Mouse (Mus musculus) embryonic facial prominence, embryonic 10.5 days (tissue): ENCODE data around the gene Wbp1l. TPM values are rescaled to one million over a fixed set of nuclear protein-coding genes. Genes with fewer than 3 reads are reported as not detected.
A peak's percentile ranks its signal among the peaks of the same experiment; 100 is the strongest.

Experiments used
- DNase-seq: peaks from one replicate; pipeline ENCODE4 v3.0.0-alpha.2; 2017; ENCODE audit warnings: low spot score
- H3K27ac ChIP-seq: fragments of 300-500 bp; sonication (generic); replicated peaks from 2 replicates; pipeline ENCODE4 v1.5.1; 2016; ENCODE audit warnings: mild to moderate bottlenecking
- H3K27me3 ChIP-seq: fragments of 300-500 bp; sonication (generic); replicated peaks from 2 replicates; pipeline ENCODE4 v1.6.1; 2016; ENCODE audit warnings: low read depth, mild to moderate bottlenecking; ENCODE audit not compliant: poor library complexity, severe bottlenecking
- H3K36me3 ChIP-seq: fragments of 300-500 bp; sonication (generic); replicated peaks from 2 replicates; pipeline ENCODE4 v1.6.1; 2016; ENCODE audit warnings: mild to moderate bottlenecking, moderate library complexity
- H3K4me1 ChIP-seq: fragments of 300-500 bp; sonication (generic); 2 replicates; pipeline ENCODE4 v1.6.1; 2016
- H3K4me3 ChIP-seq: fragments of 300-500 bp; sonication (generic); 2 replicates; pipeline ENCODE4 v1.5.1; 2016; ENCODE audit warnings: mild to moderate bottlenecking, moderate library complexity
- H3K9me3 ChIP-seq: fragments of 300-500 bp; sonication (generic); 2 replicates; pipeline ENCODE4 v1.6.1; 2016; ENCODE audit warnings: mild to moderate bottlenecking
- WGBS: fragments of 180-500 bp; shearing (Covaris S2); methylation state at CpG from one replicate; pipeline ENCODE4 v1.1.7; 2016; 5-methylcytosine and 5-hydroxymethylcytosine counted together
- polyA plus RNA-seq: library from polyadenylated mRNA; unstranded; fragments of >200 nt; fragmentation: Nextera tagmentation; extraction: Ambion mirVana; gene quantifications from 2 replicates; pipeline ENCODE4 v1.2.1, GENCODE M21; 2016

The Wbp1l gene
- polyA plus RNA-seq, 1 experiment from 2014 or later, result 50.8 TPM

GRCm38 (mm10) chr19:46623194-46623667, 24.3 kb downstream of the Wbp1l start:
- Histone ChIP-seq H3K27ac (peak overlapping the region; percentile 88), H3K4me3 (peak overlapping the region; percentile 58), H3K36me3 (peaks cover 41% of the 10 kb centered on the region), H3K4me1 (peaks cover 91% of the 10 kb centered on the region), H3K9me3 (no peaks in the 10 kb centered on the region), H3K27me3 (no peaks in the 10 kb centered on the region)
- WGBS, result 3% methylated on average over 16 of the region's 16 CpGs
- DNase-seq, result peak; percentile 75

GRCm38 (mm10) chr19:46623790-46624772, 25.2 kb downstream of the Wbp1l start:
- peaks cover 83% of the 10 kb centered on the region for H3K4me1 ChIP-seq
- peak overlapping the region; percentile 88 for H3K27ac ChIP-seq
- WGBS, result 16% methylated on average over 19 of the region's 19 CpGs
- H3K4me3 ChIP-seq, result peak overlapping the region; percentile 58
- no peaks in the 10 kb centered on the region for H3K27me3 ChIP-seq
- H3K9me3 ChIP-seq, result no peaks in the 10 kb centered on the region
- DNase-seq, result peak; percentile 77
- H3K36me3 ChIP-seq, result peaks cover 47% of the 10 kb centered on the region

- Histone ChIP-seq H3K36me3 (peaks cover 41% of the 10 kb centered on the region), H3K4me3 (peak overlapping the region; percentile 58; the same call in 1 of the 2 replicates), H3K27me3 (no peaks in the 10 kb centered on the region), H3K4me1 (peaks cover 78% of the 10 kb centered on the region), H3K9me3 (no peaks in the 10 kb centered on the region), H3K27ac (peak overlapping the region; percentile 88)
- no peak for DNase-seq
- 93% methylated on average over 12 of the region's 12 CpGs for WGBS
Measured at GRCm38 (mm10) chr19:46625015-46625414, 26.1 kb downstream of the Wbp1l start.

GRCm38 (mm10) chr19:46625519-46625918, 26.6 kb downstream of the Wbp1l start:
- Histone ChIP-seq H3K9me3 (no peaks in the 10 kb centered on the region), H3K4me1 (peaks cover 77% of the 10 kb centered on the region), H3K27ac (peak overlapping the region; percentile 88), H3K36me3 (peaks cover 41% of the 10 kb centered on the region), H3K27me3 (no peaks in the 10 kb centered on the region), H3K4me3 (peak overlapping the region; percentile 58; the same call in 1 of the 2 replicates)
- DNase-seq, result no peak
- WGBS, result 65% methylated on average over 10 of the region's 10 CpGs

- Histone ChIP-seq H3K36me3 (peaks cover 55% of the 10 kb centered on the region), H3K27me3 (no peaks in the 10 kb centered on the region), H3K27ac (no peak overlapping the region), H3K4me1 (peaks cover 51% of the 10 kb centered on the region), H3K4me3 (no peak overlapping the region), H3K9me3 (no peaks in the 10 kb centered on the region)
- no peak for DNase-seq
- 92% methylated on average over 10 of the region's 10 CpGs for WGBS
Measured at GRCm38 (mm10) chr19:46628403-46628802, 29.5 kb downstream of the Wbp1l start.

GRCm38 (mm10) chr19:46629807-46630206, 30.9 kb downstream of the Wbp1l start:
- Histone ChIP-seq H3K36me3 (peaks cover 64% of the 10 kb centered on the region), H3K27me3 (no peaks in the 10 kb centered on the region), H3K4me3 (no peak overlapping the region), H3K4me1 (peaks cover 37% of the 10 kb centered on the region), H3K27ac (no peak overlapping the region), H3K9me3 (no peaks in the 10 kb centered on the region)
- DNase-seq, result no peak
- 85% methylated on average over 9 of the region's 9 CpGs for WGBS

GRCm38 (mm10) chr19:46631637-46632036, 32.8 kb downstream of the Wbp1l start:
- no peak for DNase-seq
- Histone ChIP-seq H3K4me1 (peaks cover 42% of the 10 kb centered on the region), H3K27ac (no peak overlapping the region), H3K4me3 (no peak overlapping the region), H3K27me3 (no peaks in the 10 kb centered on the region), H3K9me3 (no peaks in the 10 kb centered on the region), H3K36me3 (peaks cover 50% of the 10 kb centered on the region)
- WGBS, result 85% methylated on average over 9 of the region's 9 CpGs

GRCm38 (mm10) chr19:46635766-46636165, 36.9 kb downstream of the Wbp1l start:
- H3K9me3 ChIP-seq, result no peaks in the 10 kb centered on the region
- DNase-seq, result peak; percentile 40
- no peak overlapping the region for H3K4me3 ChIP-seq
- WGBS, result 60% methylated on average over 9 of the region's 9 CpGs
- H3K27me3 ChIP-seq, result no peaks in the 10 kb centered on the region
- H3K4me1 ChIP-seq, result peaks cover 42% of the 10 kb centered on the region
- H3K27ac ChIP-seq, result no peak overlapping the region
- H3K36me3 ChIP-seq, result peaks cover 62% of the 10 kb centered on the region

GRCm38 (mm10) chr19:46637598-46637997, 38.7 kb downstream of the Wbp1l start:
- WGBS, result 80% methylated on average over 6 of the region's 6 CpGs
- Histone ChIP-seq H3K36me3 (peaks cover 55% of the 10 kb centered on the region), H3K4me3 (no peak overlapping the region), H3K27me3 (no peaks in the 10 kb centered on the region), H3K27ac (no peak overlapping the region), H3K4me1 (peaks cover 60% of the 10 kb centered on the region), H3K9me3 (no peaks in the 10 kb centered on the region)
- DNase-seq, result no peak

GRCm38 (mm10) chr19:46639053-46639452, 40.2 kb downstream of the Wbp1l start:
- no peaks in the 10 kb centered on the region for H3K9me3 ChIP-seq
- DNase-seq, result no peak
- no peak overlapping the region for H3K4me3 ChIP-seq
- H3K27me3 ChIP-seq, result no peaks in the 10 kb centered on the region
- peaks cover 44% of the 10 kb centered on the region for H3K36me3 ChIP-seq
- H3K27ac ChIP-seq, result no peak overlapping the region
- peaks cover 75% of the 10 kb centered on the region for H3K4me1 ChIP-seq

- no peaks in the 10 kb centered on the region for H3K9me3 ChIP-seq
- no peak overlapping the region; the same call in 1 of the 2 replicates for H3K27ac ChIP-seq
- WGBS, result 85% methylated on average over 14 of the region's 14 CpGs
- peaks cover 79% of the 10 kb centered on the region for H3K4me1 ChIP-seq
- H3K36me3 ChIP-seq, result peaks cover 44% of the 10 kb centered on the region
- no peak overlapping the region for H3K4me3 ChIP-seq
- H3K27me3 ChIP-seq, result no peaks in the 10 kb centered on the region
- no peak for DNase-seq
Measured at GRCm38 (mm10) chr19:46639496-46639895, 40.6 kb downstream of the Wbp1l start.

GRCm38 (mm10) chr19:46640780-46641179, 41.9 kb downstream of the Wbp1l start:
- DNase-seq, result no peak
- 87% methylated on average over 8 of the region's 8 CpGs for WGBS
- Histone ChIP-seq H3K27me3 (no peaks in the 10 kb centered on the region), H3K4me1 (peaks cover 85% of the 10 kb centered on the region), H3K4me3 (no peak overlapping the region), H3K9me3 (no peaks in the 10 kb centered on the region), H3K36me3 (peaks cover 47% of the 10 kb centered on the region), H3K27ac (peak overlapping the region; percentile 40; the same call in 1 of the 2 replicates)
